17 mouse cellular contexts compared by ENCODE assay signal in genomic region chr2:62549131-62549530, GRCm38 (mm10).
"Had no signal": no experiment of that assay in that cellular context is flagged by ENCODE, and none has a peak within 500 bp of the region (broad histone marks: within the 10 kb centered on the region; RNA-seq: fewer than 3 reads in every experiment).

No protein-coding gene starts in this region.

- H3K4me3 ChIP-seq: kidney, embryonic 15.5 days; limb, embryonic 12.5 days; liver, embryonic 12.5 days; liver, embryonic 15.5 days; lung, embryonic 15.5 days had no signal

- H3K4me2 ChIP-seq: kidney, embryonic 15.5 days; limb, embryonic 12.5 days; liver, embryonic 12.5 days; liver, embryonic 15.5 days; lung, embryonic 15.5 days; midbrain, embryonic 11.5 days had no signal

- H3K27ac ChIP-seq: kidney, embryonic 15.5 days; limb, embryonic 12.5 days; liver, embryonic 12.5 days; liver, embryonic 15.5 days; lung, embryonic 15.5 days; stomach, postnatal 0 days had no signal

- DNase-seq: kidney, adult 8-10 months; kidney, postnatal 36 days; lung, adult 18-20 months; lung, postnatal 10 days; lung, postnatal 36 days; midbrain, embryonic 14.5 days; right cerebral cortex, postnatal 4 days; thymus, adult 2 months; thymus, postnatal 14 days; thymus, postnatal 4 days had no signal

- H3K27me3 ChIP-seq: kidney, embryonic 15.5 days; limb, embryonic 12.5 days; liver, embryonic 12.5 days; liver, embryonic 15.5 days; lung, embryonic 15.5 days had no signal

- H3K9ac ChIP-seq: kidney, embryonic 15.5 days; limb, embryonic 12.5 days; liver, embryonic 12.5 days; liver, embryonic 15.5 days; lung, embryonic 15.5 days had no signal

- ATAC-seq: liver, embryonic 12.5 days had no signal

- H3K36me3 ChIP-seq: kidney, embryonic 15.5 days; limb, embryonic 12.5 days; liver, embryonic 12.5 days; liver, embryonic 15.5 days; lung, embryonic 15.5 days had no signal

- H3K9me3 ChIP-seq: kidney, embryonic 15.5 days; limb, embryonic 12.5 days; liver, embryonic 12.5 days; liver, embryonic 15.5 days; lung, embryonic 15.5 days had no signal

- H3K4me1 ChIP-seq: kidney, embryonic 15.5 days; limb, embryonic 12.5 days; liver, embryonic 12.5 days; liver, embryonic 15.5 days; lung, embryonic 15.5 days had no signal
